Mouse (Mus musculus): ENCODE measurements at regions not wholly inside any gene's neighbourhood (a gene's known extent, or its start where the extent isn't known, plus 50 kb on each side); places are given as distances from the start of the nearest gene placed in this dataset.

DNA sequence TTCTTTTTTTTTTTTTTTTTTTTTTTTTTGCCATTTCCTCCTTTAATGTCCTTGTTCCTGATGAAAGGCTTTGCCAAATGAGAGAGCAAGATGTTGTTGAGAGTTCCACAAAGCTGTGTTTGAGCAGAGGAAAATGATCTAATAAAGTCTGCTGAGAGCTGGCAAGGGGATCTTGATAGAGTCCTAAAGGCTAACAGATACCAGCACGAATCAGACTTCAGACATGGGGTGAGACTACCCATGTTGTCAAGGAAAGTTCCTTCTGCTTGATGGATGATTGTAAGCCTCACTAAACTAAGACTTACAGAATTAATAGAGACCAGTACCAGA lies 665.2 kb upstream of the Fam92a start:
- Histone ChIP-seq H3K27ac (no peak overlapping the region), H3K4me2 (no peak overlapping the region), H3K4me3 (replicated peaks) (no peak overlapping the region), H3K4me1 (no peaks in the 10 kb centered on the region), H3K9me3 (replicated peaks) (no peaks in the 10 kb centered on the region), H3K9ac (no peak overlapping the region), H3K36me3 (no peaks in the 10 kb centered on the region), H3K27me3 (no peaks in the 10 kb centered on the region)
- WGBS: 50% methylated on average over 1 of the region's 1 CpGs
- ATAC-seq (replicated peaks; ENCODE audit: low FRiP score): no peak

DNA sequence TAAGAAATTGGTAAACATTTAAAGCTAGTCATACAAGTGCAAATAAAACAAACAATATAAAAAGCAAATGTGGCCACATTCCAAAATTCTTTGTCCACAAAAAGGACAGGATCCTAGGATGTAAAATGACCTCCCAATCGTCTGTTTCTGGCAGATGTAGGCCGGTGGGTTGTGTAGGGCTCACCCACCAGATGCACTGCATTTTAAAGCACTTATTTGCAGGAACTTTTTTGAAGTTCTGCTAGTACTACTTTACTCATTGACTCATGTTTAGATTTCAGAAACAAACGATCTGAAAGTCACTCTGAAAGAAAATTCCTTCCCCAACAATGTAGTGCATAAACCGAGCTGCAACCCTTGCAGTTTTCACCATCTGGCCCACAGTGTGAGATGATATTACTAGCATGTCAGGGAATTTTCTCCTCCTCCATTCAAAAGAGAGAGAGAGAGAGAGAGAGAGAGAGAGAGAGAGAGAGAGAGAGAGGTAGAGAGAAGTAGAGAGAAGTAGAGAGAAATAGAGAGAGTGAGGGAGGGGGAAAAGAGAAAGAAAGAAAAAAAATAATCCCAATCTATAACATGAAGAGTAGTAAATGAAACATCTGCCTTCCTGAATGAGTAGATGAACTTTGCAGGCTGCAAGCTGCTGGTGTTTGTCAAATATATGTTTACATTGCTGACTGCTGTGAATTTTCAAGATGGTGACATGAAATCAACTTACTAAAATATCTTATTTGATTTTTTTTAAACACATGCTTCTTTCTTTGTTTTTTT lies 664.7 kb upstream of the Fam92a start:
- 49% methylated on average over 4 of the region's 4 CpGs for WGBS
- Histone ChIP-seq H3K9ac (no peak overlapping the region), H3K9me3 (replicated peaks) (no peaks in the 10 kb centered on the region), H3K4me2 (no peak overlapping the region), H3K27ac (peak overlapping the region; percentile 22; the same call in 1 of the 2 replicates), H3K36me3 (no peaks in the 10 kb centered on the region), H3K4me1 (no peaks in the 10 kb centered on the region), H3K4me3 (replicated peaks) (no peak overlapping the region), H3K27me3 (no peaks in the 10 kb centered on the region)
- no peak for ATAC-seq (replicated peaks; ENCODE audit: low FRiP score)

DNA sequence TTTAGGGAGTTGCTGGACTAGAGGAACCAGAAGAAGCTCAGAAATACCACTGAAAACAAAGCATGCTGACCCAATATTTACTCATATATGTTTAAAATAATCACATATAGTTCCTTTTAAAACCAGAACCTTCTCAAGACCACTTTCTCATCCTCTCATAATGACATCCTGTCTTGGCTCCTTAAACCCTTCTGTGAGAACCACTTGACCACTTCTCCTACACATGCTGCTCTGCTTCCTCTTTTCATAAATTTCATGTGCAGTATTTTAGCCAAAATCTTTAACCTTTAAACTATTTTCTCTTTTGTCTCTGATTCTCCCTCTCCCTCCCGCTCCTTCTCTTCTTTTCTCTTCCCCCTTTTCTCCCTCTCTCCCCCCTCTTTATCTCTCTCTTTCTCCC lies 654.6 kb upstream of the Fam92a start:
- H3K4me1 ChIP-seq: no peaks in the 10 kb centered on the region
- H3K36me3 ChIP-seq: no peaks in the 10 kb centered on the region
- peaks cover 3% of the 10 kb centered on the region; the same call in 1 of the 2 replicates for H3K9me3 ChIP-seq (replicated peaks)
- no peak overlapping the region for H3K4me3 ChIP-seq (replicated peaks)
- H3K9ac ChIP-seq: no peak overlapping the region
- 71% methylated on average over 1 of the region's 1 CpGs for WGBS
- H3K27me3 ChIP-seq: no peaks in the 10 kb centered on the region
- H3K4me2 ChIP-seq: no peak overlapping the region
- H3K27ac ChIP-seq: no peak overlapping the region
- no peak for ATAC-seq (replicated peaks; ENCODE audit: low FRiP score)

DNA sequence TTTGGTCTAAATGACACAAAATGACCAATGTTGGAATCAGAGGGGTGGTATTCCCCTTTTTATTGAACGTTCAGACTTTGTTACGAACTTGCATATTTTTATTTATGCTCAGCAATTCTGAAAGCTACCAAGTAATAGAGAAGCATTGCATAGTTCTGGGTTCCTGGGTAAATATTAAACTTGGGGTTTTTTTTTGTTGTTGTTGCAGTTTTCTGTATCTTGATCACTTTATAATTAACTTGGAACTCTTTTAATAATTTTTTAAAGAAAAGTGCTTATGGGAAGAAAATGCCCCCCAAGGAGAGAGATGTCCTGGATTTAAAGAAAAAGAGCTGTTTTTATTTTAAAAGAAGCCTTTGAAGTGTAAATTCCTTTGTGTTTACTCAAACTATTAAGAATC lies 642.4 kb upstream of the Fam92a start:
- WGBS: 88% methylated on average over 2 of the region's 2 CpGs
- Histone ChIP-seq H3K9ac (no peak overlapping the region), H3K4me2 (no peak overlapping the region), H3K36me3 (no peaks in the 10 kb centered on the region), H3K9me3 (replicated peaks) (no peaks in the 10 kb centered on the region), H3K4me3 (replicated peaks) (no peak overlapping the region), H3K27ac (no peak overlapping the region), H3K4me1 (no peaks in the 10 kb centered on the region), H3K27me3 (no peaks in the 10 kb centered on the region)
- no peak for ATAC-seq (replicated peaks; ENCODE audit: low FRiP score)

DNA sequence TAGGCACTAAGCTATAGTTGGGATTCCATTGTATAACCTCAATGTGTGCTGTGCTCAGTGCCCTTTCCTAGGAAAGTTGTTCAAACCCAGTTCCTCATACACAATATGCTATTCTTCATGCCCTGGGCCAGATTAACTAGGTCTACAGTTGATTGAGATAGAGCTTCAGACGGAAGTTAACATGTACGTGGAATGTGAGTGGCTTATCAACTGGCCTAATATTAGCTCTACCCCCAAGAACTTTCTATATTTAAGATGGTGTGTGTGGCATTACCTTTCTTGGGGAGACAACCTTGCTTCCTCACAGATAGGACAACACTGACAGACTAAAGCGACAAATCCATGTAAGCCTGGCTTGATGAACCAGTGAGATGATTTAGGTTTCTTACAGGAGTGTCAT lies 629.4 kb upstream of the Fam92a start:
- H3K27me3 ChIP-seq: no peaks in the 10 kb centered on the region
- H3K4me3 ChIP-seq (replicated peaks): no peak overlapping the region
- H3K4me2 ChIP-seq: no peak overlapping the region
- H3K9me3 ChIP-seq (replicated peaks): no peaks in the 10 kb centered on the region
- no peaks in the 10 kb centered on the region for H3K4me1 ChIP-seq
- WGBS: 89% methylated on average over 3 of the region's 3 CpGs
- H3K9ac ChIP-seq: no peak overlapping the region
- no peak overlapping the region for H3K27ac ChIP-seq
- no peaks in the 10 kb centered on the region for H3K36me3 ChIP-seq
- ATAC-seq (replicated peaks; ENCODE audit: low FRiP score): no peak

DNA sequence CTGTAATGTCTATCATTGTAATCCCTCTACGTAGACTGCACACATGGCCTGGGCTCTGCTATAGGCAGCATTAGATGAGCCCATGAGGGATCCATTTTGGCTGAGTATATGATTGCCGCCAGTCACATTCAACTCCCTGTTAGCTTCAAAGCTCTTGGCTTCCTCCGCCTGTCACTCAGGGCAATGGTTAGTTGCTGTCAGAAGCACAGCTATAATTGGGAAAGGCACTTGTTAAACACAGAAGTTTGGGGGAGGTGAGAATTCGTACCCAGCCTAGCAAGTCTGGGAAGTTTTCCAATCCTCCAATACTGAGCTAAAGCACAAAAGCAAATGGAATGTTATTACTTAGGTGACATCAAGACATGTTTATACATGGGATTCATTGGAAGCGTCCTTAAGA lies 627.7 kb upstream of the Fam92a start:
- Histone ChIP-seq H3K4me3 (replicated peaks) (no peak overlapping the region), H3K9me3 (replicated peaks) (no peaks in the 10 kb centered on the region), H3K9ac (no peak overlapping the region), H3K4me2 (no peak overlapping the region), H3K27ac (no peak overlapping the region), H3K36me3 (no peaks in the 10 kb centered on the region), H3K27me3 (no peaks in the 10 kb centered on the region), H3K4me1 (no peaks in the 10 kb centered on the region)
- 60% methylated on average over 5 of the region's 5 CpGs for WGBS
- ATAC-seq (replicated peaks; ENCODE audit: low FRiP score): no peak

DNA sequence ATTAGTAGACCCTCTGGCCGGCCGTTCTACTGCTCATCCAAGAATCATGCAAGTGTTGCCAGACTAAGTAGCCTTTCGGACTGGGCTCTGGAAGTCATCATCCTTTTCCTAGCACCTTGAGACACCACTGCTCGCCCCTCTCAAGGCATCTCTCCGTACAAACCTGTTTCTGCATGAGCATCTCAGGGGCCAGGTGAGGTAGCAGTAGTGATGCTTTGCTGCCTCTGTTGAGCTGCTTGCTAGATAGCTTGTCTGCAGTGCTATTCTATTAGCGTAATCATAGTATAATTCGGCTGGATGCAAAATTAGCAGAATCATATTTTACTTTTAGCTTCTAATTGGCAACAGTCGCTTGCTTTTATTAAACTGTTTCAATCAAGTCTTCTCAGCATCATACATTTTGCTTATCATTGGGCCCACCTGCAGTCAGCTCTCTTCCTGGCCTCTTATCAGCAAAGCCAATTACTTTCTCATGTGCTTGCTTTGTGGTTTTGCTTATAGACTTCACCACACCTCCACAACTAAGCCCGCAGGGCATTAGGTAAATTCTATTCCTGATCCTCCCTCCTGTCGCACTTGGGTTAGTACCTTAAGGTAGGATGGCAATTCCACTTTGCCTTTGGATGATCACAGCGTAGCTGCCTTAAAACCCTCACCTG lies 621.1 kb upstream of the Fam92a start:
- Histone ChIP-seq H3K36me3 (no peaks in the 10 kb centered on the region), H3K9ac (no peak overlapping the region), H3K4me1 (no peaks in the 10 kb centered on the region), H3K4me3 (replicated peaks) (no peak overlapping the region), H3K9me3 (replicated peaks) (no peaks in the 10 kb centered on the region), H3K27me3 (no peaks in the 10 kb centered on the region), H3K27ac (no peak overlapping the region), H3K4me2 (no peak overlapping the region)
- no peak for ATAC-seq (replicated peaks; ENCODE audit: low FRiP score)
- 85% methylated on average over 11 of the region's 11 CpGs for WGBS

DNA sequence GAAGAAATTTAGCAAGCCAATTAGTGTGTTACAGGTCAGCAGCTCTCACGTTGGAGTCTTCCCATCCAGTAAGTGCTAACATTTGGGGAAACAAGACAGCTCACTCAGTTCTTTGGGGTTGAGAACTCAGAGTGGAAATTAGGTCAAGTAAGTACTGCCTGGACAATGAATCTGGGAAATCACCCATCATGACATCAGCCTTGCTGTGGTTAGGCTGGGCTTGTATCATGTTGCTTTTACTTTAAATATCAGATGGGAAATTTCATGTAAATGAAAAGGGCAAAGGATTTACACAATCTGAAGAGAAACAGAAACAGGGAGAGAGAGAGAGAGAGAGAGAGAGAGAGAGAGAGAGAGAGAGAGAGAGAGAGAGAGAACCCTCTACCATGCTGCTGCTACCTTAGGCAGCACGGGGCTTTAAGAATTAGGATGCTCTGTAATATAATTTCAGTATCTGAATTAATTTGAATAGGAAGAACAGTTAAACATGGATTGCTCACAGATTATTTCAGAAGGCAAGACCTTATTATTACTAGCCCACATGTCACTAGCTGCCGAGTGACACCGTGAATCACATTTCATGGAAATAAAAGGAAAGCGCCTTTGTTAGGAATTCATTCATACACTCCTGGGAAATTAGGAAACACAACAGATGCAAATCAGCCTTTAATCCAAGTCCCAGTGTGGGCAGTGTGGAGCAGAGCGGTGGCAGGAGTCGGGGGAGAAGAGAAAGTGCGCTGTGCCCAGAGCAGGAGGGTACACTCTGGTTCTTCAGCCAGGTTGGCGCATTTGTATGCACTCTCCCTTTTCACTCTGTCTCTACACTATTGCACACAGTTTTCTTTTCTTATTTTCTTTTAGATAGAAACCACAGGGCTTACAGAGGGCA lies 620.2 kb upstream of the Fam92a start:
- Histone ChIP-seq H3K36me3 (no peaks in the 10 kb centered on the region), H3K9ac (no peak overlapping the region), H3K27ac (no peak overlapping the region), H3K27me3 (no peaks in the 10 kb centered on the region), H3K4me1 (no peaks in the 10 kb centered on the region), H3K4me2 (no peak overlapping the region), H3K9me3 (replicated peaks) (no peaks in the 10 kb centered on the region), H3K4me3 (replicated peaks) (no peak overlapping the region)
- 81% methylated on average over 9 of the region's 9 CpGs for WGBS
- no peak for ATAC-seq (replicated peaks; ENCODE audit: low FRiP score)

DNA sequence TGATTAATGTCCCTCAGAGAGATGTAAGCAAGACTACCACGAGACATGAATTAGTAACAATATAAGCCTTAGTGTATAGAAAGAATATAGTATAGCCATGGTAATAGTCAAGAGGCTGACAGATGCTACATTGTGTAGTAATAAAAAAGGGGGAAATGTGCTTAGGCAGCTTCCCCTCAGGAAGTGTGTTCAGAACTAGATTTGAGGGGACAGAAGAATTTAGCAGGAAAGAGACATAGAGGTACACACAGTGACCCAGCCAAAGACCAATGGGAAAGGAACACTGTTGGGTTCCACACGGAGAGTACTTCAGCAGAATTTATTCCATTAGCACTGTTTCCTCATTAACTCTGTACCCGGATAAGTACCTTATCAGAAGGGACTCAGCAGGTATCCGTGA lies 614.0 kb upstream of the Fam92a start:
- H3K27ac ChIP-seq: no peak overlapping the region
- no peaks in the 10 kb centered on the region for H3K27me3 ChIP-seq
- H3K4me3 ChIP-seq (replicated peaks): no peak overlapping the region
- WGBS: 64% methylated on average over 4 of the region's 4 CpGs
- no peak overlapping the region for H3K9ac ChIP-seq
- no peak overlapping the region for H3K4me2 ChIP-seq
- no peaks in the 10 kb centered on the region for H3K9me3 ChIP-seq (replicated peaks)
- H3K36me3 ChIP-seq: no peaks in the 10 kb centered on the region
- no peak for ATAC-seq (replicated peaks; ENCODE audit: low FRiP score)
- H3K4me1 ChIP-seq: no peaks in the 10 kb centered on the region

DNA sequence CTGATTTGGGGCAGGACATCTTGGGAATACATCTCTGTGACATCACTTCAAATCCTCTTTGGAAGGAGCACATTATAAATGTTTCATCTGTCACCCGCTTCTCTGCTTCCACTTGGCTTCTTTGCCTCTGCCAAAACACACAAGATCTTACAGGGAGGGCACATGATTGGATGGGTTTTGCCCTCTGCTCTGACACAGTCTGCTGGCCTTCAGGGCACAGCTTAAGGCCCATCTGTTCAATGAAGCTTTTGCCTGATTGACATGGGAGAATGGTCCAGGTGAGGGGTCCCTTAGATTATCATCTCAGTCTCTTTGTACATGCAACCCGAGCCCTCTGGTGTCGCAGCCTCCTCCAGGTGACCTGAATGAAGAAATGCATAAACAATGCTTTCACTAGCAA lies 612.7 kb upstream of the Fam92a start:
- H3K4me2 ChIP-seq: no peak overlapping the region
- no peaks in the 10 kb centered on the region for H3K4me1 ChIP-seq
- 73% methylated on average over 3 of the region's 3 CpGs for WGBS
- no peak overlapping the region for H3K9ac ChIP-seq
- H3K27ac ChIP-seq: no peak overlapping the region
- H3K9me3 ChIP-seq (replicated peaks): no peaks in the 10 kb centered on the region
- no peaks in the 10 kb centered on the region for H3K27me3 ChIP-seq
- no peak overlapping the region for H3K4me3 ChIP-seq (replicated peaks)
- no peaks in the 10 kb centered on the region for H3K36me3 ChIP-seq
- no peak for ATAC-seq (replicated peaks; ENCODE audit: low FRiP score)

DNA sequence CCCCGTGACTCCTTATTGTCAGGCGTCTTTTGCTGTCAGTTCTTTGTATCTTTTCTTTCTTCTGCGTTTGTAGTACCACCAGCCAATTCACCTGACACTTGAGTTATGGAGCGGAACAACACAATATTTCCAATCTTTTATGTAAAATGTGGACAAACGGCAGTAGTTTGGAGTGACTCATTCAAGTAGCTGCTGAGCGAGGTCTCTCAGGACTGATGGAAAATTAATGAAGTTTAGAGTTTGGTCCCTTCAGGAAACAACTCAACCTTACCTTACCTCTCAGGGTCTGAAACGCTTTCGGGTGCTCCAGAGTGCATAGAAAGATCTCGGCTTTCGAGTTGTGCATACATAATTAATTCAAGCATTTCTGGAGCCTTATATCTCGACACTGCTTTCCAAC lies 612.3 kb upstream of the Fam92a start:
- Histone ChIP-seq H3K4me3 (replicated peaks) (no peak overlapping the region), H3K4me2 (no peak overlapping the region), H3K36me3 (no peaks in the 10 kb centered on the region), H3K9me3 (replicated peaks) (no peaks in the 10 kb centered on the region), H3K4me1 (no peaks in the 10 kb centered on the region), H3K27me3 (no peaks in the 10 kb centered on the region), H3K27ac (no peak overlapping the region), H3K9ac (no peak overlapping the region)
- no peak for ATAC-seq (replicated peaks; ENCODE audit: low FRiP score)
- 71% methylated on average over 11 of the region's 11 CpGs for WGBS
